Mouse (Mus musculus): ENCODE results near the gene Zdhhc8. TPM values are rescaled to one million over a fixed set of nuclear protein-coding genes. Genes with fewer than 3 reads are reported as not detected.

The Zdhhc8 gene
- polyA plus RNA-seq, 1 experiment from 2014 or later = 20.6 TPM

GRCm38 (mm10) chr16:18187221-18187620 lies 47.7 kb downstream of the Zdhhc8 start:
- Histone ChIP-seq H3K27ac (no peak overlapping the region), H3K27me3 (no peaks in the 10 kb centered on the region), H3K9me3 (no peaks in the 10 kb centered on the region), H3K9ac (no peak overlapping the region), H3K36me3 (no peaks in the 10 kb centered on the region), H3K4me1 (no peaks in the 10 kb centered on the region), H3K4me3 (no peak overlapping the region), H3K4me2 (no peak overlapping the region)
- no peak for ATAC-seq (ENCODE audit: borderline replicate concordance, extremely low read depth, low FRiP score, low TSS enrichment)
- WGBS = 74% methylated on average over 3 of the region's 3 CpGs

- Histone ChIP-seq H3K4me3 (no peak overlapping the region), H3K36me3 (no peaks in the 10 kb centered on the region), H3K27me3 (no peaks in the 10 kb centered on the region), H3K9ac (no peak overlapping the region), H3K9me3 (no peaks in the 10 kb centered on the region), H3K27ac (no peak overlapping the region), H3K4me2 (no peak overlapping the region), H3K4me1 (no peaks in the 10 kb centered on the region)
- 65% methylated on average over 4 of the region's 4 CpGs for WGBS
- ATAC-seq (ENCODE audit: borderline replicate concordance, extremely low read depth, low FRiP score, low TSS enrichment) = no peak
These were observed 48.1 kb downstream of the Zdhhc8 start for GRCm38 (mm10) chr16:18186798-18187197.

GRCm38 (mm10) chr16:18185715-18186449 lies 49.1 kb downstream of the Zdhhc8 start:
- no peak overlapping the region for H3K27ac ChIP-seq
- H3K9me3 ChIP-seq = no peaks in the 10 kb centered on the region
- ATAC-seq (ENCODE audit: borderline replicate concordance, extremely low read depth, low FRiP score, low TSS enrichment) = no peak
- no peak overlapping the region for H3K9ac ChIP-seq
- H3K4me1 ChIP-seq = no peaks in the 10 kb centered on the region
- WGBS = 76% methylated on average over 8 of the region's 8 CpGs
- no peak overlapping the region for H3K4me3 ChIP-seq
- H3K36me3 ChIP-seq = no peaks in the 10 kb centered on the region
- no peak overlapping the region for H3K4me2 ChIP-seq
- no peaks in the 10 kb centered on the region for H3K27me3 ChIP-seq

DNA sequence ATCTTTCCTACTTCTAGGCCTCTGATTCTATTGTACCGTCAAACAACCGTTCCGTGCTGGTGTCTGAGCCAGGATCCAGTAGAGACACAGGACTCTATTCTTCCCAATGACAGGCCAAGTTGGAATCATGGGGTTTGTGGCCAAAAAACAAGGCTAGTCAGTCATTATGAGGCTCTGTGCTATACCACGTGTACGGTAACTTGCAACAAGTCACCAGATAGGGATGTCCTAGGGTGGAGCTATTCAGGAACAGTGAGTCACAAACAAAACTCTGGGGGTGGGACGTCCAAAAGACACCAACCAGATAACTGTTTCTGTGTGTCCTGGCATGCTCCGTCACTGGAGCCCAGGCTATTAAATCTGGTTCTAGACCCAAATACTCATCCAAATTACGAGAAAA lies 52.2 kb downstream of the Zdhhc8 start:
- H3K27ac ChIP-seq = no peak overlapping the region
- H3K9ac ChIP-seq = no peak overlapping the region
- 79% methylated on average over 8 of the region's 8 CpGs for WGBS
- no peaks in the 10 kb centered on the region for H3K27me3 ChIP-seq
- H3K9me3 ChIP-seq = no peaks in the 10 kb centered on the region
- ATAC-seq (ENCODE audit: borderline replicate concordance, extremely low read depth, low FRiP score, low TSS enrichment) = no peak
- no peak overlapping the region for H3K4me3 ChIP-seq
- H3K4me2 ChIP-seq = no peak overlapping the region
- H3K36me3 ChIP-seq = no peaks in the 10 kb centered on the region
- H3K4me1 ChIP-seq = peaks cover 14% of the 10 kb centered on the region; the same call in 1 of the 2 replicates

DNA sequence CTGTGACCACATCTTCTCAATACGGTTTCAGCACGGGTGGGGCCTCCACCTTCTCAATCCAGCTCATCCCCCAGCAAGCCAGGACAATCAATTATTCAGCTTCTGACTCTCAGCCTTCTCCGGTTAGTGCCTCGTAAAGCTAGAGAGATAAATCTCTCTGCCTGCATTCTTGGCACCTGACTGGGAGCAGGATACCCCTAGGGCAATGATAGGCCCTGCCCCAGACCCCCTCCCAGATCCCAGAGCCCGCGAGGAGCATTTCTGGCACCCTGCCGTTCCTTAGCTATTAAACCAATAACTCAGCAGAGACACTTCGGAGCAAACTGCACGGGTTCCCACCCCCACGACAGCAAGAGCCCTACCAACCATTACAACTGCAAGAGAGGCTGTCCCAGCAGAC lies 53.5 kb downstream of the Zdhhc8 start:
- Histone ChIP-seq H3K9me3 (no peaks in the 10 kb centered on the region), H3K36me3 (no peaks in the 10 kb centered on the region), H3K4me2 (no peak overlapping the region), H3K27ac (no peak overlapping the region), H3K27me3 (no peaks in the 10 kb centered on the region), H3K4me1 (peaks cover 14% of the 10 kb centered on the region; the same call in 1 of the 2 replicates), H3K4me3 (no peak overlapping the region), H3K9ac (no peak overlapping the region)
- ATAC-seq (ENCODE audit: borderline replicate concordance, extremely low read depth, low FRiP score, low TSS enrichment) = no peak
- WGBS = 39% methylated on average over 10 of the region's 10 CpGs

DNA sequence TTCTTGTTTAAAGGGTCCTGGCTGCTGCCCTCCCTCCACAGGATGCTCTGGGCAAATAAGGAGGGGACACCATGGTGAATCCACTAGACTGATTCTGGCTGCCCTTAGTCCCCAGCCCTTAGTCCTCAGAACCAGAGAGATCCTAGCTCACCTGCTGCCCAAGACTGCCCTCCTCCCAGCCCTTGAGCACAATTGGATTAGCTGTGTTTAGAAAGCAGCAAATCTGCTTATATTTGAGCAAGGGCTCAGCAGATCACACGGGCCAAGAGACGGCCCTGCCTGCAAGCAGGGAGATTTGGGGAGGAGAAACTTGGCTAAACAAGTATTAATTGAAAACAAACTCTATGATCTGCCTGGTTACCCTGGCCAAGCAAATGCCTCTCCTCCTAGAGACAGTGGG lies 55.3 kb downstream of the Zdhhc8 start:
- Histone ChIP-seq H3K4me3 (no peak overlapping the region), H3K4me2 (no peak overlapping the region), H3K36me3 (no peaks in the 10 kb centered on the region), H3K27ac (0 out of 2 replicates have a peak overlapping the region, but pooled peaks have one; percentile 29), H3K9me3 (no peaks in the 10 kb centered on the region), H3K9ac (no peak overlapping the region), H3K27me3 (no peaks in the 10 kb centered on the region), H3K4me1 (peaks cover 14% of the 10 kb centered on the region; the same call in 1 of the 2 replicates)
- WGBS = 10% methylated on average over 2 of the region's 2 CpGs
- ATAC-seq (ENCODE audit: borderline replicate concordance, extremely low read depth, low FRiP score, low TSS enrichment) = no peak; the same call in 1 of the 2 replicates

DNA sequence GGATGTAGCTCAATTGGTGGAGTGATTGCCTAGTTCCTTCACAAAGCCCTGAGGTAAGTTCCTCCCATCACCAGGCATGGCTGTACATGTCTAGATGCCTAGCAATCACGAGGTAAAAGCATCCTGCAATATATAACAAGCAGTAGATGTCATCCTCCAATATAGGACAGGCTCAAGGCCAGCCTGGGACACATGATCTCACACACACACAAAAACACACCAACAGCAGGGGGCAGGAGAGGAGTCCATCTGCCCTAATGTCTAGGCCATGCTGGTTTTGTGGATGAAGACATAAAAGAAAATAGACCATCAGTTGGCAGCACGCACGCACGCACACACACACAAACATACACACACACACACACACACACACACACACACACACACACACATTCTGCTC lies 58.2 kb downstream of the Zdhhc8 start:
- no peak overlapping the region for H3K4me2 ChIP-seq
- peaks cover 14% of the 10 kb centered on the region; the same call in 1 of the 2 replicates for H3K4me1 ChIP-seq
- no peak for ATAC-seq (ENCODE audit: borderline replicate concordance, extremely low read depth, low FRiP score, low TSS enrichment)
- H3K9ac ChIP-seq = no peak overlapping the region
- 71% methylated on average over 4 of the region's 4 CpGs for WGBS
- no peaks in the 10 kb centered on the region for H3K36me3 ChIP-seq
- H3K27me3 ChIP-seq = no peaks in the 10 kb centered on the region
- H3K4me3 ChIP-seq = no peak overlapping the region
- H3K27ac ChIP-seq = no peak overlapping the region
- H3K9me3 ChIP-seq = no peaks in the 10 kb centered on the region

DNA sequence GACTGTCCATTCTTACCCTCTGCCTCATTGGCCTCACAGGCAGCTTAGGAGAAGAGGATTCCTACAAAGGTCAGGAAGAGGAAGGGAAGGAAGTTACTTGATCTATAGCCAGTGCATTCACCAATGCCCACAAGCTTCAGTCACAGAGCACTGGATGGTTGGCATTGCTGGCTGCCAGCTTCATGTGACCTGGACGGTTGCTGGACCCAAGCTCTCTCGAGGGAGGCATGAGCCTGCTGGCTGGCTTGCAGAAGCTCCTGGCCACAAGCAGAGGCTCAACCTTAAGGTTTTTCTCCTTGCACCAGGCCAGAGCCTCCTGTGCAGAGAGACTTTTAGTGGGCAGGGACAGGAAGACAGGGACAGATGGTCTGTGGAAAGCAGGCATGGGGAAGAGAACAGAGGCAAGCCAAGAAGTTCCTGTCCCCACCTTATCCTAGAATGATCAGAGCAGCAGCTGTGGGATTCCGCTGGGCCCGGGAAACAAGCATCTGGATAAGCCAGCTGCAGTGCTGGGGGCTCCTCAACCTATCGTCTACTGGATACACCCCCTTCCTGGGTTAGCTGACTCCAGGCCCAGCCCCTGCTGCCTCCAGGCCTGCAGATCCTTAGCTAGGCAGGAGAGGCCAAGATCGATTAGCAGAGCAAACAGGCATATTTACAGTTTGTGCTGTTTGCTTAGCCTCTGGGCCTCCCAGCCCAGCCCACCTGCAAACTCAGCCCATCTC lies 59.0 kb downstream of the Zdhhc8 start:
- Histone ChIP-seq H3K4me1 (peaks cover 14% of the 10 kb centered on the region; the same call in 1 of the 2 replicates), H3K4me3 (no peak overlapping the region), H3K36me3 (no peaks in the 10 kb centered on the region), H3K27me3 (no peaks in the 10 kb centered on the region), H3K27ac (no peak overlapping the region), H3K9ac (no peak overlapping the region), H3K9me3 (no peaks in the 10 kb centered on the region), H3K4me2 (no peak overlapping the region)
- 28% methylated on average over 6 of the region's 6 CpGs for WGBS
- ATAC-seq (ENCODE audit: borderline replicate concordance, extremely low read depth, low FRiP score, low TSS enrichment) = no peak

DNA sequence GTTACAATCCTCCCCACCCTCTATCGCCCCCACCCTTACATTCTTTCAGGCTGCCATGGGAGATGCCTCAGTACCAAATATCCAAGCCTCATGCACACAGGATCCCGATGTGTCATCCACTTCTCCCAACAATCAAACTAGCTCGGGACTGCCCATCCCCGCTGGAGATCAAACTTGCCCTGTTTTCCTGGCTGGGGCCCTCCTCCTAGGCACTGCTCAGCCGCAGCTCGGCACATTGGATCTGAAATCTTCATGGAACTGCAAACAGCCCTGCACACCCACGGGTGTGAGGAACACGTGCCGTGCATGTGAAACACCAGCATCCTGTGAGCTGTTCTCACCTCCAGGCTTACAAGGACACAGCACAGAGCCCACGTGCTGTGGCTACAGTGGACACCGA lies 61.1 kb downstream of the Zdhhc8 start:
- Histone ChIP-seq H3K4me2 (no peak overlapping the region), H3K4me3 (no peak overlapping the region), H3K4me1 (peaks cover 5% of the 10 kb centered on the region; the same call in 1 of the 2 replicates), H3K9ac (no peak overlapping the region), H3K27ac (no peak overlapping the region), H3K36me3 (no peaks in the 10 kb centered on the region), H3K27me3 (no peaks in the 10 kb centered on the region), H3K9me3 (no peaks in the 10 kb centered on the region)
- WGBS = 65% methylated on average over 11 of the region's 11 CpGs
- no peak for ATAC-seq (ENCODE audit: borderline replicate concordance, extremely low read depth, low FRiP score, low TSS enrichment)

DNA sequence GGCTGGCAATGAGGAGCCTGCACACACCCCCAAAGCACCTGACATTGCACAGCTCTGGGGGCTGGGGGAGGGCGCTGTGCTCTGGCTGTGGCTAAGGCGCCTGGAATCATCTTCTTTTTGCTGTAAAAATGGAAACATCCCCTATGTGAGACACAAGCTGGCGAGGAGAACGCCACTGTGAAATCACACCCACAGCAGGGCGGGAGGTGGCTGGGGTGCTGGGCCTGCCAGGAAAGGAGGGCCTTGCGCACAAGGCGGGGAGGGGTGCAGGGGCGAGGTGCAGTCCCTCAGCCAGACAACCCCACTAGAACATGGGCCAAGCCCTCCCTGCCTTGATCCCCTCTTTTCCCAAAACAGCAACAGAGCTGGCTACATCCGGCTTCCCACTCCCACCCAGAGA lies 61.7 kb downstream of the Zdhhc8 start:
- Histone ChIP-seq H3K9ac (no peak overlapping the region), H3K27me3 (no peaks in the 10 kb centered on the region), H3K4me3 (no peak overlapping the region), H3K9me3 (no peaks in the 10 kb centered on the region), H3K4me1 (no peaks in the 10 kb centered on the region), H3K36me3 (no peaks in the 10 kb centered on the region), H3K27ac (no peak overlapping the region), H3K4me2 (no peak overlapping the region)
- 76% methylated on average over 9 of the region's 9 CpGs for WGBS
- no peak for ATAC-seq (ENCODE audit: borderline replicate concordance, extremely low read depth, low FRiP score, low TSS enrichment)

- Histone ChIP-seq H3K4me2 (no peak overlapping the region), H3K4me1 (no peaks in the 10 kb centered on the region), H3K9me3 (no peaks in the 10 kb centered on the region), H3K27ac (no peak overlapping the region), H3K36me3 (no peaks in the 10 kb centered on the region), H3K27me3 (no peaks in the 10 kb centered on the region), H3K9ac (no peak overlapping the region), H3K4me3 (no peak overlapping the region)
- WGBS = 10% methylated on average over 7 of the region's 7 CpGs
- no peak; the same call in 1 of the 2 replicates for ATAC-seq (ENCODE audit: borderline replicate concordance, extremely low read depth, low FRiP score, low TSS enrichment)
These were observed 62.6 kb downstream of the Zdhhc8 start for GRCm38 (mm10) chr16:18172266-18172855.

All from lung, embryonic 15.5 days (tissue).